Mouse (Mus musculus) embryonic fibroblast, embryonic 13.5 days (primary cell): ENCODE data around the gene Pid1.

ENCODE experiments used
- CTCF ChIP-seq: IDR thresholded peaks from 2 replicates; pipeline ENCODE4 v1.5.1; 2011; ENCODE audit warnings: mild to moderate bottlenecking, control low read depth, low read length, moderate library complexity, borderline replicate concordance; ENCODE audit not compliant: insufficient read depth
- POLR2A ChIP-seq: IDR thresholded peaks from 2 replicates; pipeline ENCODE4 v1.6.1; 2011; ENCODE audit warnings: low read depth, mild to moderate bottlenecking, control low read depth, low read length, moderate library complexity

DNA sequence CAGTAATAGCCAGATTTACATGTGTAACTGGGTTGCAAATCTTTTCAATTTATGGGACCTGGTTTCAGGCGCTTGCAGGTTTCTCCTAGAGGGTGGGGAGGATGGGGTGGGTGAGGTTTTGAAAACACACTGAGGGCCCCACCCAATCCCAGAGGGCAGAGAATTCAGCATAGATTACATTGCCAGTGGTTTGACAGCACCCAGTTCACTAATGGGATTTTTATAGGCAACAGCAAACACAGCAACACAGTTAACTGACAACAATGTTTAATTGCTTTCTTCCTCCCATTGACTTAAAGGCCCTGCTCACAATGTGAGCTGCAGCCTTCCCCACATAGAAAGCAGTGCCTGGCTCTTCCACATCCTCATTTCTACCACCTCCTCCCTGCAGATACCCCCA is 1.8 kb downstream of the Pid1 start:
- TF ChIP-seq POLR2A (no peak), CTCF (no peak)
